Mouse (Mus musculus) hindbrain, embryonic 11.5 days (tissue): ENCODE results near the gene Churc1. TPM values are rescaled to one million over a fixed set of nuclear protein-coding genes. Genes with fewer than 3 reads are reported as not detected.

ENCODE experiments used
- ATAC-seq: fragments of 200-750 bp; cut with Nextera tagmentation; 2 replicates; pipeline ENCODE4 v1.8.0; 2017; ENCODE audit warnings: mild to moderate bottlenecking, moderate TSS enrichment, moderate library complexity; ENCODE audit not compliant: low FRiP score
- DNase-seq: peaks from one replicate; pipeline ENCODE4 v3.0.0-alpha.2; 2015; ENCODE audit warnings: low spot score
- H3K27ac ChIP-seq: fragments of 300-500 bp; sonication (generic); 2 replicates; pipeline ENCODE4 v1.5.1; 2014; ENCODE audit warnings: mild to moderate bottlenecking, low read depth, low read length
- H3K27me3 ChIP-seq: fragments of 300-500 bp; sonication (generic); 2 replicates; pipeline ENCODE4 v1.6.1; 2014; ENCODE audit warnings: mild to moderate bottlenecking, low read length, moderate library complexity, mixed read lengths; ENCODE audit not compliant: control insufficient read depth, insufficient read depth
- H3K36me3 ChIP-seq: fragments of 300-500 bp; sonication (generic); 2 replicates; pipeline ENCODE4 v1.6.1; 2014; ENCODE audit warnings: mild to moderate bottlenecking, low read length, moderate library complexity, mixed read lengths; ENCODE audit not compliant: control insufficient read depth, insufficient read depth
- H3K4me1 ChIP-seq: fragments of 300-500 bp; sonication (generic); replicated peaks from 2 replicates; pipeline ENCODE4 v1.6.1; 2014; ENCODE audit warnings: low read length, mixed read lengths; ENCODE audit not compliant: control insufficient read depth, insufficient read depth
- H3K4me2 ChIP-seq: fragments of 300-500 bp; sonication (generic); replicated peaks from 2 replicates; pipeline ENCODE4 v1.6.1; 2014; ENCODE audit warnings: mild to moderate bottlenecking, low read depth, low read length
- H3K4me3 ChIP-seq: fragments of 300-500 bp; sonication (generic); 2 replicates; pipeline ENCODE4 v1.5.1; 2014; ENCODE audit warnings: low read depth, low read length
- H3K9ac ChIP-seq: fragments of 300-500 bp; sonication (generic); 2 replicates; pipeline ENCODE4 v1.6.1; 2014; ENCODE audit warnings: low read depth, low read length
- H3K9me3 ChIP-seq: fragments of 300-500 bp; sonication (generic); 2 replicates; pipeline ENCODE4 v1.6.1; 2016; ENCODE audit warnings: low read length; ENCODE audit not compliant: control insufficient read depth
- WGBS: fragments of 180-500 bp; shearing (Covaris S2); extraction: QIAGEN DNeasy Blood & Tissue Kit; methylation state at CpG from one replicate; pipeline ENCODE4 v1.1.7; 2014; 5-methylcytosine and 5-hydroxymethylcytosine counted together
- polyA plus RNA-seq: library from polyadenylated mRNA; unstranded; fragments of >200 nt; fragmentation: Nextera tagmentation; extraction: Ambion mirVana; gene quantifications from 2 replicates; pipeline ENCODE4 v1.2.1, GENCODE M21; 2014

The Churc1 gene
- polyA plus RNA-seq, 1 experiment from 2014 or later, result 106 TPM

DNA sequence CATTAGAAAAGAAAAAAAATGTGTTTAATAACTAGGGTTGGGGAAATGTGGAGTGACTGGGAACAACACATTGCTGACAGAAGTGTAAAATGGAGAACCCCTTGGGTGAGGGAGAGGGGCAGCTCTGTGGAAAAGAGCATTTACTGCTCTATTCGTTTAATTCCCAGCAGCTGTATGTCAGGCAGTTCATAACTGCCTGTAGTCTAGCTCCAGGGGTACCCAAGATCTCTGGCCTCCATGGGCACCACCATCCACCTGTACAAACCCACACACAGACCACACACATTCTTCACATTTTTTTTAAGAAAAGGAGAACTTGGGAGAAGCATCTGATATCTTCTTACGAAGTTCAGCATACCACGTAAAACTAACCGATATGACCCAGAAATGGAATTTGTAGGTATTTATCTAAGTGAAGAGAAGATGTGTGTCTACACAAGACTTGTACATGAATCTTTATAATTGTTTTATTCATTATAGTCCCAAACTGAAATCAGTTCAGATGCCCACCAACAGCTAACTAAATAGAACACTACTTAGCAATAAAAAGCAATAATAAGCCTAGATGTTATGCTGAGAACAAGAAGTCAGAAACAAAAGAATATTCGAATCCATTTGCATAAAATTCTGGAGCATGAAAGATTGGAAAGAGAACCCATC, 5.6 kb downstream of the Churc1 start:
- peaks cover 3% of the 10 kb centered on the region; the same call in 1 of the 2 replicates for H3K4me1 ChIP-seq
- H3K4me2 ChIP-seq, result no peak overlapping the region
- H3K27me3 ChIP-seq, result no peaks in the 10 kb centered on the region
- no peaks in the 10 kb centered on the region for H3K9me3 ChIP-seq
- no peak overlapping the region for H3K4me3 ChIP-seq
- no peaks in the 10 kb centered on the region for H3K36me3 ChIP-seq
- ATAC-seq (no peak), DNase-seq (no peak)
- 87% methylated on average over 5 of the region's 5 CpGs for WGBS
- no peak overlapping the region for H3K9ac ChIP-seq
- H3K27ac ChIP-seq, result no peak overlapping the region

DNA sequence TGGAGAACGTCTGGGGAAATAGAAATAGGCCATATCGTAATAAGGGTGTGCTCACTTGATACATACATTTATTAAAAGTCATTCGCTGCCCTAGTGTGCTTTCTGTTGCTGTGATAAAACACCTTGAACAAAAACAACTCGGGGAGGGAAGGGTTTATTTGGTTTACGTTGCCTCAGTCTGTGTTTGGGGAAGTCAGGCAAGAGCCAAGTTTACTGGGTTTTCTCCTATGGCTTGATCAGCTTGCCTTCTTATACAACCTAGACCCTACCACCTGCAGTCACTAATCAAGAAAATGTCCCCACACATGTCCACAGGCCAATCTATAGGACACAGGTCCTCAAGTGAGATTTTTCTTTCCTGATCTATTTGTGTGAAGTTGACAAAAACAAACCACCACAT, 6.2 kb downstream of the Churc1 start:
- no peak for ATAC-seq
- no peak overlapping the region for H3K4me2 ChIP-seq
- DNase-seq, result no peak
- WGBS, result 92% methylated on average over 5 of the region's 5 CpGs
- no peaks in the 10 kb centered on the region for H3K4me1 ChIP-seq
- H3K27ac ChIP-seq, result no peak overlapping the region
- no peaks in the 10 kb centered on the region for H3K9me3 ChIP-seq
- H3K36me3 ChIP-seq, result no peaks in the 10 kb centered on the region
- H3K4me3 ChIP-seq, result no peak overlapping the region
- no peak overlapping the region for H3K9ac ChIP-seq
- H3K27me3 ChIP-seq, result no peaks in the 10 kb centered on the region

GRCm38 (mm10) chr12:76774652-76775051, 9.3 kb downstream of the Churc1 start:
- no peak for DNase-seq
- Histone ChIP-seq H3K9ac (no peak overlapping the region), H3K27me3 (no peaks in the 10 kb centered on the region), H3K4me2 (no peak overlapping the region), H3K27ac (no peak overlapping the region), H3K36me3 (no peaks in the 10 kb centered on the region), H3K4me3 (no peak overlapping the region), H3K4me1 (no peaks in the 10 kb centered on the region), H3K9me3 (no peaks in the 10 kb centered on the region)
- WGBS, result 76% methylated on average over 3 of the region's 3 CpGs
- ATAC-seq, result no peak

DNA sequence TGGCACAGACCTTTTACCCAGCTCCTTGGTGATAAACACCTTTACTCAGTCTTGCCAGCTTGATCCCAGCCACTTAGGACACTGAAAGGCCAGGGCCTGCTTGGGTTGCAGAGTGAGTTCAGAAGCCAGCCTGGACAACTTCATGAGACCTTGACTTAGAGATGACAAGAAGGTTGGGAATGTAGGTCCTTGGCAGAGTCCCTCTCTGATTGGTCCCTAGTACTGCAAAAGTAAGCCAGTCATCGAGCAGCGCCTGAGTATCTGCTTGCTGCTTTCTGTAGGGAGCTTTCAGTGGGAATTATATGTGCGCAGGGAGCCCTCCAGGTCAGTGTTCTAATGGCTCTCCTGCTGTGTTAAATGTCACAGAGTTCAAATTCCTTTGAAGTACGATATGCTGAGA, 9.8 kb downstream of the Churc1 start:
- no peaks in the 10 kb centered on the region for H3K4me1 ChIP-seq
- no peak for ATAC-seq
- H3K9me3 ChIP-seq, result no peaks in the 10 kb centered on the region
- DNase-seq, result no peak
- H3K36me3 ChIP-seq, result no peaks in the 10 kb centered on the region
- no peak overlapping the region for H3K4me3 ChIP-seq
- no peak overlapping the region for H3K27ac ChIP-seq
- WGBS, result 61% methylated on average over 4 of the region's 4 CpGs
- no peaks in the 10 kb centered on the region for H3K27me3 ChIP-seq
- no peak overlapping the region for H3K9ac ChIP-seq
- H3K4me2 ChIP-seq, result no peak overlapping the region

- Histone ChIP-seq H3K4me2 (no peak overlapping the region), H3K27ac (no peak overlapping the region), H3K4me1 (no peaks in the 10 kb centered on the region), H3K4me3 (no peak overlapping the region), H3K9me3 (no peaks in the 10 kb centered on the region), H3K9ac (no peak overlapping the region), H3K27me3 (no peaks in the 10 kb centered on the region), H3K36me3 (no peaks in the 10 kb centered on the region)
- ATAC-seq (no peak), DNase-seq (no peak)
- 93% methylated on average over 5 of the region's 5 CpGs for WGBS
These were observed 11.6 kb downstream of the Churc1 start for GRCm38 (mm10) chr12:76776898-76777297.

DNA sequence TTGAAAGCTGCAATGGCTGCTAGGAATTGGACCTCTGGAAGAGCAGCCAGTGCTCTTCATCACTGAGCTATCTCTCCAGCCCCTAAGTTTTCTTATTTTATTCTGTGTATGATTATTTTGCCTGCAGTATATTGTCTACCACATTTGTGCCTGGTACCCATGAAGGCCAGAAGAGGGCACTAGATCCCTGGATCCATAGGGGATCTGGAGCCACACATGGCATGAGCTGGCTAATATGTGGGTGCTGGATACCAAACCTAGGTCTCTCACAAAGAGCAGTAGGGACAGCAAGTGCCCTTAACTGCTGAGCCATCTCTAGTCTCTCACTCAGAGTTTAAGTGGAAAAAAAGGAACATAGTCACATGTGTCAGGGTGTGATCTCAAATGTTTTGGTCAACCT, 12.5 kb downstream of the Churc1 start:
- Histone ChIP-seq H3K27ac (no peak overlapping the region), H3K36me3 (no peaks in the 10 kb centered on the region), H3K9ac (no peak overlapping the region), H3K27me3 (no peaks in the 10 kb centered on the region), H3K9me3 (no peaks in the 10 kb centered on the region), H3K4me3 (no peak overlapping the region), H3K4me2 (no peak overlapping the region), H3K4me1 (no peaks in the 10 kb centered on the region)
- ATAC-seq (no peak), DNase-seq (no peak)

- no peaks in the 10 kb centered on the region for H3K4me1 ChIP-seq
- 87% methylated on average over 10 of the region's 10 CpGs for WGBS
- H3K27me3 ChIP-seq, result no peaks in the 10 kb centered on the region
- H3K4me2 ChIP-seq, result no peak overlapping the region
- H3K9ac ChIP-seq, result no peak overlapping the region
- H3K4me3 ChIP-seq, result no peak overlapping the region
- ATAC-seq, result no peak
- H3K27ac ChIP-seq, result no peak overlapping the region
- H3K9me3 ChIP-seq, result no peaks in the 10 kb centered on the region
- DNase-seq, result no peak
- no peaks in the 10 kb centered on the region for H3K36me3 ChIP-seq
These were observed 13.2 kb downstream of the Churc1 start for GRCm38 (mm10) chr12:76778305-76779083.

- DNase-seq (no peak), ATAC-seq (no peak)
- no peaks in the 10 kb centered on the region for H3K36me3 ChIP-seq
- H3K27me3 ChIP-seq, result no peaks in the 10 kb centered on the region
- H3K4me3 ChIP-seq, result no peak overlapping the region
- WGBS, result 77% methylated on average over 5 of the region's 5 CpGs
- no peak overlapping the region for H3K27ac ChIP-seq
- no peak overlapping the region for H3K9ac ChIP-seq
- H3K9me3 ChIP-seq, result no peaks in the 10 kb centered on the region
- no peak overlapping the region for H3K4me2 ChIP-seq
- H3K4me1 ChIP-seq, result no peaks in the 10 kb centered on the region
These were observed 14.6 kb downstream of the Churc1 start for GRCm38 (mm10) chr12:76779951-76780350.
